Mouse (Mus musculus) forebrain, embryonic 11.5 days (tissue): ENCODE measurements around the gene Fbf1. TPM values are rescaled to one million over a fixed set of nuclear protein-coding genes. Genes with fewer than 3 reads are reported as not detected.

Experiments
- ATAC-seq: fragments of 200-750 bp; cut with Nextera tagmentation; replicated peaks from 2 replicates; pipeline ENCODE4 v1.8.0; 2017; ENCODE audit warnings: moderate TSS enrichment; ENCODE audit not compliant: low FRiP score
- DNase-seq: peaks from one replicate; pipeline ENCODE4 v3.0.0-alpha.2; 2017; ENCODE audit warnings: low spot score
- H3K27ac ChIP-seq: fragments of 300-500 bp; sonication (generic); 2 replicates; pipeline ENCODE4 v1.5.1; 2014; ENCODE audit warnings: low read depth, low read length
- H3K27me3 ChIP-seq: fragments of 300-500 bp; sonication (generic); 2 replicates; pipeline ENCODE4 v1.6.1; 2014; ENCODE audit warnings: mild to moderate bottlenecking, low read length, mixed read lengths; ENCODE audit not compliant: control insufficient read depth, insufficient read depth
- H3K36me3 ChIP-seq: fragments of 300-500 bp; sonication (generic); 2 replicates; pipeline ENCODE4 v1.6.1; 2014; ENCODE audit warnings: mild to moderate bottlenecking, low read length, moderate library complexity, mixed read lengths; ENCODE audit not compliant: control insufficient read depth, insufficient read depth
- H3K4me1 ChIP-seq: fragments of 300-500 bp; sonication (generic); replicated peaks from 2 replicates; pipeline ENCODE4 v1.6.1; 2014; ENCODE audit warnings: low read length, mixed read lengths; ENCODE audit not compliant: control insufficient read depth, insufficient read depth
- H3K4me2 ChIP-seq: fragments of 300-500 bp; sonication (generic); 2 replicates; pipeline ENCODE4 v1.6.1; 2014; ENCODE audit warnings: low read depth, mild to moderate bottlenecking, low read length, moderate library complexity, mixed read lengths; ENCODE audit not compliant: severe bottlenecking
- H3K4me3 ChIP-seq: fragments of 300-500 bp; sonication (generic); 2 replicates; pipeline ENCODE4 v1.5.1; 2014; ENCODE audit warnings: low read depth, low read length
- H3K9ac ChIP-seq: fragments of 300-500 bp; sonication (generic); 2 replicates; pipeline ENCODE4 v1.6.1; 2014; ENCODE audit warnings: low read length
- H3K9me3 ChIP-seq: fragments of 300-500 bp; sonication (generic); 2 replicates; pipeline ENCODE4 v1.6.1; 2016; ENCODE audit warnings: low read length, mixed read lengths; ENCODE audit not compliant: control insufficient read depth
- WGBS: fragments of 180-500 bp; shearing (Covaris S2); extraction: QIAGEN DNeasy Blood & Tissue Kit; methylation state at CpG from one replicate; pipeline ENCODE4 v1.1.7; 2014; 5-methylcytosine and 5-hydroxymethylcytosine counted together
- polyA plus RNA-seq: library from polyadenylated mRNA; unstranded; fragments of >200 nt; fragmentation: Nextera tagmentation; extraction: Ambion mirVana; gene quantifications from 2 replicates; pipeline ENCODE4 v1.2.1, GENCODE M21; 2014

Fbf1 gene
- 52.8 and 60.3 TPM in 2 replicates for polyA plus RNA-seq

DNA sequence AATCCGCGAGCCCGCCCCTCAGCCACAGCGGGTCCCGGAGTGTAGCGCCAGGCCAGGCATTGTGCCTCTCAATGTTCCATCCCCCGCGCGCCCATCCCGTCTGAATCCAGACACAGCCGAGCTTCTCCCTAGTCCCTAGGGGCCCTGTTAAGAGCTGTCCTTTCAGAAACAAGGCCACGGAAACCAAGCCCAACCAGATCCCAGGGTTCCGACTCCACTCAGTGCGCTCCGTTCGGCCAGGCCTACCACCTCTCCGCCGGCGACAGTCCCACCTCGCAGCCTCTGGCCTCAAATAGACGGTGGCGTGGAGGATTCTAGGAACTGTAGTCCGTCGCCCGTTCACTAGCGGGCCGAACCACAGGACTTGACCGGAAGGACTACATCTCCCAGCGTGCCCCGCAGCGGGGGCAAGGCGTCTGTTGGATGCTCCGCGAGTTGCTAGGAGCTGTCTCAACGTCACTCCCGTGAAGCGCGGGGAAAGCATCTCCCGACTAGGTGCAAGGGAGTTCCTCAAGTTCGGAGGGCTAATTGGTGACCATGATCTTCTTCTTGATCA lies at the start of gene Fbf1:
Gene Fbf1, minus strand, starts transcription at position 283 of the 556 bp plus-strand sequence.
- Histone ChIP-seq H3K27me3 (no peaks in the 10 kb centered on the region), H3K9ac (peak within 1 kb of the TSS; percentile 84), H3K4me2 (peak within 1 kb of the TSS; percentile 80), H3K9me3 (no peaks in the 10 kb centered on the region), H3K27ac (peak within 1 kb of the TSS; percentile 82), H3K4me3 (peak within 1 kb of the TSS; percentile 67), H3K36me3 (no peaks in the 10 kb centered on the region; the same call in 1 of the 2 replicates), H3K4me1 (peaks cover 10% of the 10 kb centered on the region; the same call in 1 of the 2 replicates)
- peak; percentile 97 for ATAC-seq
- WGBS: 1% methylated on average over 40 of the region's 40 CpGs
- DNase-seq: peak; percentile 97

DNA sequence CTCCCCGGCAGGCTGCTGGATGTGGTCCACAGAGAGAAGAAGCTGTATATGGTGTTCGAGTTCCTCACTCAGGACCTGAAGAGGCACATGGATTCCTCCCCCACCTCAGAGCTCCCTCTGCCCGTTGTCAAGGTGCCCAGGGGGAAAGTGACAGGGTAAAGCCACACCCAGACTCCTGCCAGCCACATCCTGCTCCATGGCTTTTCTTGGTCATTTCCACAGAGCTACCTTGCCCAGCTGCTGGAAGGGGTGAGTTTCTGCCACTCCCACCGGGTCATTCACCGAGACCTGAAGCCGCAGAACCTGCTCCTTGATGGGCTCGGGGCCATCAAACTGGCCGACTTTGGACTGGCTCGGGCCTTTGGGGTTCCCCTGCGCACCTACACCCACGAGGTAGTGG lies 48.6 kb upstream of the Fbf1 start:
- no peak overlapping the region for H3K27ac ChIP-seq
- H3K36me3 ChIP-seq: no peaks in the 10 kb centered on the region
- no peak for DNase-seq
- no peak for ATAC-seq
- no peak overlapping the region for H3K4me2 ChIP-seq
- no peak overlapping the region for H3K9ac ChIP-seq
- H3K27me3 ChIP-seq: peaks cover 6% of the 10 kb centered on the region
- no peak overlapping the region for H3K4me3 ChIP-seq
- no peaks in the 10 kb centered on the region; the same call in 1 of the 2 replicates for H3K9me3 ChIP-seq
- WGBS: 87% methylated on average over 11 of the region's 11 CpGs
- H3K4me1 ChIP-seq: no peaks in the 10 kb centered on the region

DNA sequence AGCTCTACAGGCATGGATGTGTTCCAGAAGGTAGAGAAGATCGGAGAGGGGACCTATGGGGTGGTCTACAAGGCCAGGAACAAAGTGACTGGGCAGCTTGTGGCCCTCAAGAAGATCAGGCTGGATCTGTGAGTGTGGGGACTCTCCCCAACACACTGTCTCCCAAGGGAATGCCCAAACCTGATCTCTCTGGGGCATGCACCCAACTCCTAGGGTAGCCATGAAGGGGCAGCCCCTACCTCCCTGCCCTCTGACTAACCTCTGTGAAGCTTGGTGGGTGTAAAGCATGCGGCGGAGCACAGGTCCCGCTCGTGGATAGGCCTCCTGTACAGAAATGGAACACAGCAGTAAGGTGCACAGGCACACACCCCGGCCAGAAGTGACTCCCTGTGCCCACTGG lies 48.0 kb upstream of the Fbf1 start:
- no peak for DNase-seq
- Histone ChIP-seq H3K27ac (no peak overlapping the region), H3K9me3 (no peaks in the 10 kb centered on the region), H3K36me3 (no peaks in the 10 kb centered on the region), H3K4me1 (no peaks in the 10 kb centered on the region), H3K9ac (no peak overlapping the region), H3K27me3 (peaks cover under 1% of the 10 kb centered on the region), H3K4me2 (no peak overlapping the region), H3K4me3 (no peak overlapping the region)
- ATAC-seq: no peak
- WGBS: 92% methylated on average over 6 of the region's 6 CpGs

DNA sequence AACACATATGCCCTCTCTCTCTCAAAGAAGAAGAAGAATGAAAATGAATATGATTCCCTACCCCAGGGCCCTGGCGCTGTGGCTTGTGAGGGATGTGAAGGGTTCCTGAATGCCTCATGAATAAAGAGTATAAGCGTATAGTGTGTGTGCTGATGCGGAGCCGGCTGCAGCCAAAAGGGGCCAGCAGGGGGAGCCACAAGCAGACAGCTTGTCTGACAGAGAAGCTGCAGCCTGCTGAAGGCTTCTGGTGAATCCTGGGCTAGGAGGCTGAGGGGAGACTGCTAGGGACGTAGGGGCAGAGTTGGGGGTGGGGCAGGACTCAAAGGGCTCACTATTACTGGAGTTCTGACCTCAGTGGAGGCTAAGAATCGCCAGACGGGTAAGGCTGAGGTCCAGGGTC lies 47.2 kb upstream of the Fbf1 start:
- Histone ChIP-seq H3K27me3 (no peaks in the 10 kb centered on the region), H3K9me3 (no peaks in the 10 kb centered on the region), H3K27ac (no peak overlapping the region), H3K9ac (no peak overlapping the region), H3K4me1 (no peaks in the 10 kb centered on the region), H3K4me3 (no peak overlapping the region), H3K36me3 (no peaks in the 10 kb centered on the region), H3K4me2 (no peak overlapping the region)
- WGBS: 79% methylated on average over 7 of the region's 7 CpGs
- ATAC-seq (no peak), DNase-seq (no peak)

DNA sequence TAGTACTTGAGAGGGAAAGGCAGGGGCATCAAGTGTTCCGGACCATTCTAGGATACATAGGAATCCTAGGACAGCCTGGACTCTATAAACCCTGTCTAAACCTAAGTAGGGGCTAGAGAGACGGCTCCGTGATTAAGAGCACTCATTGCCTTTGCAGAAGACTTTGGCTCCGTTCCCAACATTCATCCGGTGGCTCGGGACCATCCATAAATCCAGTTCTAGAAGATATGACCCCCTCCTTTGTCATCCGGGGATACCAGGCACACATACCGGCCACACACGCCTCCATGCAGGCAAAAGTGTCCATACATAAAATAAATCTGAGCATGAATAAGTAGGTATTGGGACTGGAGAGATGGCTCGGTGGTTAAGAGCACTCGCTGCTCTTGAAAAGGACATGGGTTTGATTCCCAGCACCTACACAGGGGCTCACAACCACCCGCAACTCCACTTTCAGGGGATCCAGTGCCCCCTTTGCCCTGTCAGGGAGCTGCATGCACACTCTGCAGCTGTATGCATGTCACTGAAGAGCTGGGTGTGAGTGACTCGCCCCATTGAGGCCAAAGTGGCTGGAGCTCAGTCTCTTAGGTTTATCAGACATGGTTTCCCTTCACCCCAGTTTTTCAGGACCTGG lies 46.0 kb upstream of the Fbf1 start:
- no peak for DNase-seq
- H3K36me3 ChIP-seq: no peaks in the 10 kb centered on the region
- ATAC-seq: no peak
- H3K27me3 ChIP-seq: no peaks in the 10 kb centered on the region
- H3K9ac ChIP-seq: no peak overlapping the region
- no peak overlapping the region for H3K27ac ChIP-seq
- no peaks in the 10 kb centered on the region for H3K4me1 ChIP-seq
- no peak overlapping the region for H3K4me3 ChIP-seq
- whole genome bisulfite sequencing: 93% methylated on average over 13 of the region's 13 CpGs
- H3K4me2 ChIP-seq: no peak overlapping the region
- H3K9me3 ChIP-seq: no peaks in the 10 kb centered on the region

DNA sequence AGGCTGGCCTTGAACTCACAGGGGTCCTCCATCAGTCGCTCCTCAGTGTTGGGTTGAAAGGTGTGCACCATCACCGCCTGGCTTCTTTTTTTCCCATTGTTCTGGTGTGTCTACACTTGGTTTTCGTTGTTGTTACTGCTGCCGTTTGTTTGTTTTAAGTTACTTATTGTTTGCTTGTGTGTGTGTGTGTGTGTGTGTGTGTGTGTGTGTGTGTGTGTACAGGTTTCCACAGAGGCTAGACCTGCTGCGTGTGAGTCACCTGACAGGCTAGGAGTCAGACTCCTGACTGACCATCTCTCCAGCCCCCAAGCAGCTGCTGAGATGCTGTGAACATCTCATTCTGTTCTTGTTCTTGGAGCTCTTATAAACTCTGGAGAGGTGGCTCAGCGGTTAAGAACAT lies 44.9 kb upstream of the Fbf1 start:
- Histone ChIP-seq H3K9ac (no peak overlapping the region), H3K9me3 (no peaks in the 10 kb centered on the region), H3K4me2 (no peak overlapping the region), H3K4me3 (no peak overlapping the region), H3K4me1 (no peaks in the 10 kb centered on the region), H3K27ac (no peak overlapping the region), H3K36me3 (no peaks in the 10 kb centered on the region), H3K27me3 (no peaks in the 10 kb centered on the region)
- DNase-seq (no peak), ATAC-seq (no peak)
- WGBS: 91% methylated on average over 6 of the region's 6 CpGs

DNA sequence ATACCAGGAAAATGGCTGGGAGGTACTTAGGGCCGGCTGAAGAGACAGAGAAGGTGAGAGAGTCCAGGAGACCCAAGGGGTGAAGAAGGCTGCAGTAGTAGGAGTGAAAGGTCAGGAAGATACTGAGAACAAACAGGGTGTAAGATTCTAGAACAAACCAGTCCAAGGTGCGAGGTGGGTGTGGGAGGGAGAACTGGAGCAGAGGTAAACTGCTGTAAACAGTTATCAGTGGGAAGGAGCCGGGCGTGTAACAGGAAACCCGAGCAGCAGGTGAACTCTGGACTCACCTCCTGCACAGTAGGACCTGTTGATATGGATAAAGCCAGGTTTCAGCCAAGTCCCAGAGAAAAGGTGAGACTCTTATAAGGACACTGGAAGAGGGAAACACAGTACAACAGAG lies 42.7 kb upstream of the Fbf1 start:
- Histone ChIP-seq H3K36me3 (no peaks in the 10 kb centered on the region), H3K4me1 (no peaks in the 10 kb centered on the region), H3K27ac (no peak overlapping the region), H3K9me3 (no peaks in the 10 kb centered on the region), H3K27me3 (no peaks in the 10 kb centered on the region), H3K9ac (no peak overlapping the region), H3K4me2 (no peak overlapping the region), H3K4me3 (no peak overlapping the region)
- DNase-seq: no peak
- ATAC-seq: no peak
- 76% methylated on average over 5 of the region's 5 CpGs for WGBS

DNA sequence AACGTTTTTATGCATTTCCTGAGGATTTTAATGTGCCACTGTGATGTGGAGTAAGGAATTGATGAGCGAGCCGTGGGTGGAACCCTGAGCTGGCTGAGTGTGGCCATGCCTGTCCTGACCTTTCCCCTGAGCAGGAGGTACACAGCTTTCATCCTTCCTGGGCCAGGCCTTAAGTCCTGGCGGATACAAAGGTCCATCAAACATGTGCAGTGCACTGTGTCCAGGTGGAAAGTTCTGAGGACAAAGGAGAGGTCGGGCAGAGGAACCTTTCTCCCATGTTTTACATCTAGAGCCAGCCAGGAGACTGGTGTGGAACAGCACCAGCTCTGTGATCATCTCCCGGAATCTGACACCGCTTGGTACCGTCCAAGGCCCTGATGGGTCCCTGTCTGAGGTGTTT lies 41.3 kb upstream of the Fbf1 start:
- Histone ChIP-seq H3K9ac (no peak overlapping the region), H3K27me3 (no peaks in the 10 kb centered on the region), H3K4me2 (no peak overlapping the region), H3K4me1 (no peaks in the 10 kb centered on the region), H3K4me3 (no peak overlapping the region), H3K9me3 (no peaks in the 10 kb centered on the region), H3K27ac (no peak overlapping the region), H3K36me3 (no peaks in the 10 kb centered on the region)
- DNase-seq (no peak), ATAC-seq (no peak)
- 86% methylated on average over 8 of the region's 8 CpGs for WGBS

DNA sequence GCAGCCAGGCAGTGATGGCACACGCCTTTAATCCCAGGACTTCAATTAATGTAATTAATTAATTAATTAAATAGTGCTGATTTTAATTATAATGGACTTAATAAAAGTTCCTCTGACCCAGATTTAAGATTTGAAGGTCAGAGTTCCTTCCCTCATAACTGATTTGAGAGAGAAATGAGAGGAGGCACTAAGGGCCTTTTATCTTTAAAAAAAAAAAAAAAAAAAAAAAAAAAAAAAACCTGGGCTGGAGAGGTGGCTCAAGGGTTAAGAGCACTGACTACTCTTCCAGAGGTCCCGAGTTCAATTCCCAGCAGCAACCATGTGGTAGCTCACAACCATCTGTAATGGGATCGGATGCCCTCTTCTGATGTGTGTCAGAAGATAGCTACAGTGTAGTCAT lies 40.7 kb upstream of the Fbf1 start:
- 83% methylated on average over 3 of the region's 3 CpGs for WGBS
- Histone ChIP-seq H3K4me2 (no peak overlapping the region), H3K27me3 (no peaks in the 10 kb centered on the region), H3K9ac (no peak overlapping the region), H3K27ac (no peak overlapping the region), H3K36me3 (no peaks in the 10 kb centered on the region), H3K9me3 (no peaks in the 10 kb centered on the region), H3K4me3 (no peak overlapping the region), H3K4me1 (no peaks in the 10 kb centered on the region)
- ATAC-seq (no peak), DNase-seq (no peak)
